ENCODE assay signal across 9 mouse cellular contexts in genomic region chr17:27574470-27575115, GRCm38 (mm10). TPM values are rescaled to one million over a fixed set of nuclear protein-coding genes. Genes with fewer than 3 reads are reported as not detected.
DNase-seq lines count a peak whose midpoint lies in the region; ATAC-seq and TF ChIP-seq lines count a peak whose summit lies in the region.
"Had no signal": no experiment of that assay in that cellular context is flagged by ENCODE, and none has a peak within 500 bp of the region (broad histone marks: within the 10 kb centered on the region; RNA-seq: fewer than 3 reads in every experiment).

No protein-coding gene starts in this region.

- peak overlapping the region; percentile 72 for H3K27ac ChIP-seq in heart, adult 2 months
- H3K27ac ChIP-seq in layer of hippocampus, adult 2 months = peak overlapping the region; percentile 84
- no peak overlapping the region for H3K27ac ChIP-seq in thymus, adult 2 months (ENCODE audit: control insufficient read depth, insufficient read depth, low read length)
- H3K27ac ChIP-seq in midbrain, embryonic 11.5 days (ENCODE audit: low read depth, low read length) = no peak overlapping the region
- H3K27ac ChIP-seq: macrophage had no signal

- 73% methylated on average over 16 of the region's 16 CpGs for WGBS in lung, adult 2 months
- 45% methylated on average over 16 of the region's 16 CpGs for WGBS in heart, adult 2 months
- WGBS in thymus, adult 2 months = 94% methylated on average over 16 of the region's 16 CpGs
- WGBS in midbrain, embryonic 11.5 days = 94% methylated on average over 16 of the region's 16 CpGs

- TF ChIP-seq POLR2A in lung, adult 2 months (IDR thresholded peaks at IDR 0.05; ENCODE audit: borderline replicate concordance, extremely low read depth, low read depth, low read length) = no peak
- no peak for TF ChIP-seq POLR2A in heart, adult 2 months (IDR thresholded peaks at IDR 0.05; ENCODE audit: insufficient read depth, low read depth, low read length)
- TF ChIP-seq POLR2A in thymus, adult 2 months (IDR thresholded peaks at IDR 0.05; ENCODE audit: control insufficient read depth, extremely low read depth, insufficient read depth, low read length, poor library complexity) = no peak

- H3K4me3 ChIP-seq in lung, adult 2 months (replicated peaks; ENCODE audit: extremely low read depth, low read depth, low read length) = no peak overlapping the region
- H3K4me3 ChIP-seq in heart, adult 2 months = no peak overlapping the region
- no peak overlapping the region for H3K4me3 ChIP-seq in layer of hippocampus, adult 2 months
- H3K4me3 ChIP-seq in thymus, adult 2 months (ENCODE audit: control insufficient read depth, insufficient read depth, low read length) = no peak overlapping the region
- H3K4me3 ChIP-seq in midbrain, embryonic 11.5 days (ENCODE audit: low read depth, low read length) = no peak overlapping the region

- TF ChIP-seq EP300 in heart, adult 2 months (IDR thresholded peaks at IDR 0.05; ENCODE audit: insufficient read depth, low read depth, low read length) = no peak; the same call in 1 of the 2 replicates

- peak; percentile 49 to 54 for DNase-seq in lung, adult 18-20 months
- no peak for DNase-seq in lung, adult 2 months
- peak; percentile 92 for DNase-seq in cerebellum, adult 8-10 months
- peak; percentile 81 to 88 for DNase-seq in heart, adult 2 months
- peak in 1 of 2 experiments; percentile 72 for DNase-seq in layer of hippocampus, adult 2 months (ENCODE audit: low spot score in 2 of 2)
- DNase-seq in right cerebral cortex, adult 18-20 months = peak; percentile 82
- no peak for DNase-seq in thymus, adult 2 months
- DNase-seq in midbrain, embryonic 11.5 days (ENCODE audit: low spot score, missing footprints) = no peak

- no peaks in the 10 kb centered on the region for H3K9me3 ChIP-seq in midbrain, embryonic 11.5 days (ENCODE audit: control insufficient read depth, low read length)

- 0 out of 2 replicates have a peak, but pooled peaks cover 2% of the 10 kb centered on the region for H3K4me1 ChIP-seq in lung, adult 2 months (ENCODE audit: control insufficient read depth, insufficient read depth, low read length)
- H3K4me1 ChIP-seq in heart, adult 2 months (ENCODE audit: control insufficient read depth, insufficient read depth, low read length) = peaks cover 14% of the 10 kb centered on the region
- H3K4me1 ChIP-seq in thymus, adult 2 months (replicated peaks; ENCODE audit: control insufficient read depth, insufficient read depth, low read length) = no peaks in the 10 kb centered on the region
- no peaks in the 10 kb centered on the region for H3K4me1 ChIP-seq in midbrain, embryonic 11.5 days (ENCODE audit: control insufficient read depth, insufficient read depth, low read length)

- no peak for ATAC-seq in midbrain, embryonic 11.5 days (ENCODE audit: low FRiP score)

- H3K36me3 ChIP-seq in heart, adult 2 months (ENCODE audit: control insufficient read depth, insufficient read depth, low read length) = no peaks in the 10 kb centered on the region
- H3K36me3 ChIP-seq in thymus, adult 2 months (ENCODE audit: control insufficient read depth, insufficient read depth, low read length) = no peaks in the 10 kb centered on the region
- H3K36me3 ChIP-seq in midbrain, embryonic 11.5 days (ENCODE audit: control insufficient read depth, insufficient read depth, low read length) = peaks cover 12% of the 10 kb centered on the region

- H3K79me2 ChIP-seq in heart, adult 2 months (replicated peaks; ENCODE audit: control insufficient read depth, insufficient read depth, low read length) = no peaks in the 10 kb centered on the region

- no peak for TF ChIP-seq CTCF in lung, adult 2 months (IDR thresholded peaks at IDR 0.05; ENCODE audit: insufficient read depth, low read length)
- no peak for TF ChIP-seq CTCF in heart, adult 2 months (IDR thresholded peaks at IDR 0.05)
- no peak for TF ChIP-seq CTCF in layer of hippocampus, adult 2 months (conservative IDR thresholded peaks at IDR 0.05)
- no peak for TF ChIP-seq CTCF in thymus, adult 2 months (IDR thresholded peaks at IDR 0.05; ENCODE audit: borderline replicate concordance, control insufficient read depth, extremely low read depth, insufficient read depth, low read length, poor library complexity)

- intact Hi-C loops in heart, adult 2 months (cut with DNase I) = no loop called here

- H3K9ac ChIP-seq in heart, adult 2 months (ENCODE audit: low read depth, low read length) = no peak overlapping the region
- no peak overlapping the region for H3K9ac ChIP-seq in midbrain, embryonic 11.5 days (ENCODE audit: low read length)

- H3K27me3 ChIP-seq in heart, adult 2 months (ENCODE audit: control insufficient read depth, insufficient read depth, low read length) = no peaks in the 10 kb centered on the region
- H3K27me3 ChIP-seq in thymus, adult 2 months (ENCODE audit: control insufficient read depth, insufficient read depth, low read length) = no peaks in the 10 kb centered on the region
- no peaks in the 10 kb centered on the region for H3K27me3 ChIP-seq in midbrain, embryonic 11.5 days (ENCODE audit: control insufficient read depth, insufficient read depth, low read length)

- H3K4me2 ChIP-seq in midbrain, embryonic 11.5 days = no peak overlapping the region

RNA-seq across cellular contexts. Expression of gene AI413582, which starts 9.0 kb away (rescaled TPM):
- 42.4 and 44.2 TPM in 2 replicates for polyA plus RNA-seq in lung, adult 2 months (2012; rRNA removed)
- 1 to 10 TPM; 9.1 TPM for total RNA-seq in heart, adult 2 months (2021)
- polyA plus RNA-seq in heart, adult 2 months (2012; rRNA removed) = 14.1 and 22.4 TPM in 2 replicates
- total RNA-seq in layer of hippocampus, adult 2 months (2021) = 10 to 100 TPM; 61.6 to 66.1 TPM
- 89.4 and 120 TPM in 2 replicates for polyA plus RNA-seq in thymus, adult 2 months (2012; rRNA removed)
- polyA plus RNA-seq in midbrain, embryonic 11.5 days (2014; fragmentation: Nextera tagmentation; extraction: Ambion mirVana) = 14.8 and 20.2 TPM in 2 replicates

RNA-seq across cellular contexts. Expression of gene Hmga1, which starts 18.3 kb away (rescaled TPM):
- polyA plus RNA-seq in lung, adult 2 months (2012; rRNA removed) = 57.9 and 73.2 TPM in 2 replicates
- 10 to 100 TPM; 47.5 to 48.2 TPM for total RNA-seq in heart, adult 2 months (2021)
- 73.8 and 78.0 TPM in 2 replicates for polyA plus RNA-seq in heart, adult 2 months (2012; rRNA removed)
- 10 to 100 TPM; 30.5 to 38.2 TPM for total RNA-seq in layer of hippocampus, adult 2 months (2021)
- polyA plus RNA-seq in thymus, adult 2 months (2012; rRNA removed) = 430 and 578 TPM in 2 replicates
- 354 and 406 TPM in 2 replicates for polyA plus RNA-seq in midbrain, embryonic 11.5 days (2014; fragmentation: Nextera tagmentation; extraction: Ambion mirVana)

RNA-seq across cellular contexts. Expression of gene Nudt3, which starts 48.7 kb away (rescaled TPM):
- polyA plus RNA-seq in lung, adult 2 months (2012; rRNA removed) = 60.4 and 62.8 TPM in 2 replicates
- 100 to 1,000 TPM; 330 to 346 TPM for total RNA-seq in heart, adult 2 months (2021)
- 143 and 189 TPM in 2 replicates for polyA plus RNA-seq in heart, adult 2 months (2012; rRNA removed)
- total RNA-seq in layer of hippocampus, adult 2 months (2021) = 100 to 1,000 TPM; 462 to 510 TPM
- polyA plus RNA-seq in thymus, adult 2 months (2012; rRNA removed) = 86.3 and 110 TPM in 2 replicates
- polyA plus RNA-seq in midbrain, embryonic 11.5 days (2014; fragmentation: Nextera tagmentation; extraction: Ambion mirVana) = 44.5 and 46.0 TPM in 2 replicates

RNA-seq across cellular contexts. Expression of gene Grm4, which starts 53.4 kb away (rescaled TPM):
- 1.1 TPM in 2 replicates for polyA plus RNA-seq in lung, adult 2 months (2012; rRNA removed)
- total RNA-seq in heart, adult 2 months (2021) = under 1 TPM; 0.13 to 0.16 TPM
- 0.47 and 0.53 TPM in 2 replicates for polyA plus RNA-seq in heart, adult 2 months (2012; rRNA removed)
- total RNA-seq in layer of hippocampus, adult 2 months (2021) = 1 to 10 TPM; 7.9 to 9.6 TPM
- 1.5 and 1.9 TPM in 2 replicates for polyA plus RNA-seq in thymus, adult 2 months (2012; rRNA removed)
- 3.5 and 3.6 TPM in 2 replicates for polyA plus RNA-seq in midbrain, embryonic 11.5 days (2014; fragmentation: Nextera tagmentation; extraction: Ambion mirVana)
- polyA plus RNA-seq: macrophage had no signal

Comparison
In these comparisons a context has a peak if more than half of its experiments do, and no peak if none do; other contexts are left out.
1. DNase-seq: peak in lung, adult 18-20 months (2 of 2), cerebellum, adult 8-10 months (single experiment), heart, adult 2 months (2 of 2) and right cerebral cortex, adult 18-20 months (single experiment); none in lung, adult 2 months (single experiment), thymus, adult 2 months (single experiment) and midbrain, embryonic 11.5 days (single experiment).
2. H3K27ac ChIP-seq: peak in heart, adult 2 months (single experiment) and layer of hippocampus, adult 2 months (single experiment); none in thymus, adult 2 months (single experiment) and midbrain, embryonic 11.5 days (single experiment).